8 mouse cellular contexts compared by ENCODE assay signal in genomic region chr11:64078956-64079726, GRCm38 (mm10). TPM values are rescaled to one million over a fixed set of nuclear protein-coding genes. Genes with fewer than 3 reads are reported as not detected.
DNase-seq lines count a peak whose midpoint lies in the region; ATAC-seq and TF ChIP-seq lines count a peak whose summit lies in the region.

Cox10 (minus strand) TSS chr11:64079468.

- peak; percentile 75; the same call in 1 of the 2 replicates for ATAC-seq in embryonic facial prominence, embryonic 13.5 days (ENCODE audit: insufficient number of reproducible peaks, insufficient read depth, low FRiP score, low TSS enrichment, low read depth)
- ATAC-seq in limb, embryonic 13.5 days (ENCODE audit: low FRiP score, low read depth): peak; percentile 94
- ATAC-seq in midbrain, embryonic 16.5 days: peak; percentile 97

- 0 out of 2 replicates have a peak, but pooled peaks have one; percentile 47 for TF ChIP-seq EP300 in heart, adult 2 months (IDR thresholded peaks at IDR 0.05; ENCODE audit: insufficient read depth, low read depth, low read length)

- peak; percentile 87 for TF ChIP-seq POLR2A in heart, adult 2 months (IDR thresholded peaks at IDR 0.05; ENCODE audit: insufficient read depth, low read depth, low read length)

- H3K9me3 ChIP-seq in embryonic facial prominence, embryonic 13.5 days: no peaks in the 10 kb centered on the region
- H3K9me3 ChIP-seq in limb, embryonic 13.5 days: no peaks in the 10 kb centered on the region
- H3K9me3 ChIP-seq in midbrain, embryonic 16.5 days (replicated peaks; ENCODE audit: control insufficient read depth, low read length, poor library complexity, severe bottlenecking): no peaks in the 10 kb centered on the region

- H3K9ac ChIP-seq in embryonic facial prominence, embryonic 13.5 days: peak within 1 kb of the TSS; percentile 89
- peak within 1 kb of the TSS; percentile 85 for H3K9ac ChIP-seq in heart, adult 2 months (ENCODE audit: low read depth, low read length)
- H3K9ac ChIP-seq in limb, embryonic 13.5 days: peak within 1 kb of the TSS; percentile 84
- H3K9ac ChIP-seq in midbrain, embryonic 16.5 days (ENCODE audit: low read depth, low read length): peak within 1 kb of the TSS; percentile 88

- H3K36me3 ChIP-seq in embryonic facial prominence, embryonic 13.5 days: peaks cover 11% of the 10 kb centered on the region
- H3K36me3 ChIP-seq in heart, adult 2 months (ENCODE audit: control insufficient read depth, insufficient read depth, low read length): peaks cover 3% of the 10 kb centered on the region
- peaks cover 16% of the 10 kb centered on the region for H3K36me3 ChIP-seq in limb, embryonic 13.5 days
- H3K36me3 ChIP-seq in midbrain, embryonic 16.5 days (ENCODE audit: control insufficient read depth, insufficient read depth, low read length): 0 out of 2 replicates have a peak, but pooled peaks cover 2% of the 10 kb centered on the region

- H3K27me3 ChIP-seq in embryonic facial prominence, embryonic 13.5 days: no peaks in the 10 kb centered on the region
- H3K27me3 ChIP-seq in heart, adult 2 months (ENCODE audit: control insufficient read depth, insufficient read depth, low read length): no peaks in the 10 kb centered on the region
- no peaks in the 10 kb centered on the region for H3K27me3 ChIP-seq in limb, embryonic 13.5 days
- H3K27me3 ChIP-seq in midbrain, embryonic 16.5 days (ENCODE audit: control insufficient read depth, insufficient read depth, low read depth, low read length): no peaks in the 10 kb centered on the region

- H3K79me2 ChIP-seq in heart, adult 2 months (replicated peaks; ENCODE audit: control insufficient read depth, insufficient read depth, low read length): peaks cover 8% of the 10 kb centered on the region

- WGBS in embryonic facial prominence, embryonic 13.5 days: under 1% methylated on average over 45 of the region's 45 CpGs
- WGBS in heart, adult 2 months: under 1% methylated on average over 44 of the region's 45 CpGs
- WGBS in limb, embryonic 13.5 days: under 1% methylated on average over 45 of the region's 45 CpGs
- WGBS in midbrain, embryonic 16.5 days: under 1% methylated on average over 44 of the region's 45 CpGs

- no peak for TF ChIP-seq CTCF in heart, adult 2 months (IDR thresholded peaks at IDR 0.05)

- H3K4me3 ChIP-seq in embryonic facial prominence, embryonic 13.5 days: peak within 1 kb of the TSS; percentile 87
- peak within 1 kb of the TSS; percentile 89 for H3K4me3 ChIP-seq in heart, adult 2 months
- peak within 1 kb of the TSS; percentile 82 for H3K4me3 ChIP-seq in limb, embryonic 13.5 days
- peak within 1 kb of the TSS; percentile 65 for H3K4me3 ChIP-seq in midbrain, embryonic 16.5 days (ENCODE audit: low read depth, low read length)

- intact Hi-C loops in heart, adult 2 months (cut with DNase I): loop anchor here (5.0 kb wide), 1 partner anchor 157 kb away; the partner anchor contains the start of gene Hs3st3b1

- peak; percentile 89 for DNase-seq in 3134 (ENCODE audit: extremely low read depth, insufficient read length, low spot score)
- peak; percentile 92 to 93 for DNase-seq in adrenal gland, postnatal 36 days
- peak; percentile 91 to 92 for DNase-seq in heart, adult 2 months
- peak; percentile 83 to 91 for DNase-seq in kidney, adult 8-10 months
- peak; percentile 79 to 90 for DNase-seq in spleen, postnatal 10 days (ENCODE audit: low spot score in 2 of 2)

- H3K27ac ChIP-seq in embryonic facial prominence, embryonic 13.5 days: peak within 1 kb of the TSS; percentile 92
- peak within 1 kb of the TSS; percentile 89 for H3K27ac ChIP-seq in heart, adult 2 months
- H3K27ac ChIP-seq in limb, embryonic 13.5 days: peak within 1 kb of the TSS; percentile 94
- peak within 1 kb of the TSS; percentile 91 for H3K27ac ChIP-seq in midbrain, embryonic 16.5 days (ENCODE audit: low read length)

- peaks cover 13% of the 10 kb centered on the region for H3K4me1 ChIP-seq in embryonic facial prominence, embryonic 13.5 days
- peaks cover 2% of the 10 kb centered on the region; the same call in 1 of the 2 replicates for H3K4me1 ChIP-seq in heart, adult 2 months (ENCODE audit: control insufficient read depth, insufficient read depth, low read length)
- H3K4me1 ChIP-seq in limb, embryonic 13.5 days: peaks cover 16% of the 10 kb centered on the region
- H3K4me1 ChIP-seq in midbrain, embryonic 16.5 days (ENCODE audit: control insufficient read depth, insufficient read depth, low read length): peaks cover 16% of the 10 kb centered on the region

- H3K4me2 ChIP-seq in embryonic facial prominence, embryonic 13.5 days: peak within 1 kb of the TSS; percentile 72
- H3K4me2 ChIP-seq in limb, embryonic 13.5 days (replicated peaks): peak within 1 kb of the TSS; percentile 76
- H3K4me2 ChIP-seq in midbrain, embryonic 16.5 days (ENCODE audit: low read length): peak within 1 kb of the TSS; percentile 63

RNA-seq across cellular contexts. Expression of gene Cox10, which starts in this region (rescaled TPM):
- total RNA-seq in adrenal gland, postnatal 36 days (2021): 10 to 100 TPM; 16.8 to 20.4 TPM
- polyA plus RNA-seq in embryonic facial prominence, embryonic 13.5 days (2015; fragmentation: Nextera tagmentation; extraction: Ambion mirVana): 25.6 and 28.1 TPM in 2 replicates
- 10 to 100 TPM; 67.4 to 81.0 TPM for total RNA-seq in heart, adult 2 months (2021)
- polyA plus RNA-seq in heart, adult 2 months (2012; rRNA removed): 52.9 and 57.3 TPM in 2 replicates
- 23.5 and 23.9 TPM in 2 replicates for polyA plus RNA-seq in limb, embryonic 13.5 days (2015; fragmentation: Nextera tagmentation; extraction: Ambion mirVana)
- polyA plus RNA-seq in midbrain, embryonic 16.5 days (2015; fragmentation: Nextera tagmentation; extraction: Ambion mirVana): 25.3 and 26.1 TPM in 2 replicates

Comparison
In these comparisons a context has a peak if more than half of its experiments do, and no peak if none do; other contexts are left out.
1. Peak in every context shown above with its lines: DNase-seq, ATAC-seq, H3K4me3 ChIP-seq and H3K27ac ChIP-seq.